Mouse (Mus musculus) heart, postnatal 25 days (tissue): ENCODE data around the gene Ppm1k. TPM values are rescaled to one million over a fixed set of nuclear protein-coding genes. Genes with fewer than 3 reads are reported as not detected.
"Not testable (repeated sequence)": the region's sequence is repeated elsewhere in the genome, so short reads cannot be mapped to it uniquely, and the experiment has no call there.

Experiments used
- DNase-seq: peaks from one replicate; pipeline ENCODE4 v3.0.0; 2022; ENCODE audit warnings: low spot score
- intact Hi-C: fragments of 180-260 bp; cut with DNase I; formaldehyde crosslinking; loops from one replicate; pipeline ENCODE4 v1.15.1; 2025
- total RNA-seq, 2 experiments: library from RNA; stranded (reverse); gene quantifications; 2 replicates each; pipeline ENCODE4 v1.2.3; 2021

Gene Ppm1k
- 10 to 100 TPM; 69.6 to 79.6 TPM for total RNA-seq

DNA sequence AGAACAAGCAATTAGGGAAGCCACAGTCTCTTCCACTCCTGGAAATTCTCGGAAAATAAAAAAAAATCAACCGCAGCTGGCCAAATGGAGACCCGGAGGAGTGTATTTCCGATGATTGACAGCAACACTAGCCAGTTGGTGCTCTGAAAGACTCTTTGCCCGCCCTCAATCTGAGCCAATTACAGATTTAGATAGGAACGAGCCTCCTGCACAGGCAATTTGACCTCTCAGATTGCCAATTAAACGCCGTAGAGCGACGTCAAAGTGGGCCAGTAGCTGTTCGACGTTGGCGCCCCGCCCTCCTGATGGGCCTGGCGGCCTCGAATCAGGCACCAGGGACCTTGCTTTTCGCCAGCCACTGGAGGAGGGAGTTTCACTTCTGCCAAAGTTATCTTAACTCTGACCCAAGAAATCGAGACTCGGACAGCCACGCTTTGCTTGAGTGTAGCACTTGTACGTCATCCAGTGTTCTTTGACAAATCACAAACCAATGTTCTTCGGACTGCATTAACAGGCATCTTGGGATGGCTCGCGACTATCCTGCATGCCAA, at the start of gene Ppm1k:
TSS of gene Ppm1k (minus strand) at position 83 of the 551 bp plus-strand sequence.
- intact Hi-C loops: loop anchor here (5.0 to 10.0 kb wide), 4 partner anchors 47 to 821 kb away; partner anchors contain the start of genes Avl9, Herc6, Lancl2 and Nt5c3
- DNase-seq: peak; percentile 100

- no peak for DNase-seq
- intact Hi-C loops: loop anchor here (5.0 kb wide), 1 partner anchor 45 kb away; the partner anchor contains the start of gene Ppm1k
Observed at GRCm38 (mm10) chr6:57582356-57582755, 47.1 kb upstream of the Ppm1k start.

DNA sequence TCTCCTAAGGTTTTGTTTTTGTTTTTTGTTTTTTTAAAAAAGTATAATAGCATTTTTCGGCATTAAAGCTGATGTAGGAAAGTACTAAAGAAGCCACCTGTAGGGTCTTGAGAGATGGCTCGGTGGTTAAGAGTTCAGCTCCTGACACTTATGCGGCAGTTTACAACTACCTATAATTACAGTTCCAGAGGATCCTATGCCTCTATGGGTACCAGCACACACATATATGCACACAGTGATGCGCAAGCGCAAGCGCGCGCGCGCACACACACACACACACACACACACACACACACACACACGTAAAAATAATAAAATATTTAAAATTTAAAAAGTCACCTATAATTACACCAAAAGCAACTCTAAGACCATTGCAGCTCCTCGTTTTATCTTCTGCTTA, 46.3 kb upstream of the Ppm1k start:
- intact Hi-C loops: loop anchor here (2.0 to 5.0 kb wide), 2 partner anchors 44 to 111 kb away; partner anchors contain the start of genes Ppm1k and Pyurf
- DNase-seq: no peak

- intact Hi-C loops: loop anchor here (2.0 to 5.0 kb wide), 2 partner anchors 44 to 112 kb away; partner anchors contain the start of genes Ppm1k and Pyurf
- DNase-seq: peak; percentile 64
Observed at GRCm38 (mm10) chr6:57580881-57581548, 45.7 kb upstream of the Ppm1k start, which contains the start of gene Herc6. TSS of gene Herc6 (plus strand) at chr6:57581000.

DNA sequence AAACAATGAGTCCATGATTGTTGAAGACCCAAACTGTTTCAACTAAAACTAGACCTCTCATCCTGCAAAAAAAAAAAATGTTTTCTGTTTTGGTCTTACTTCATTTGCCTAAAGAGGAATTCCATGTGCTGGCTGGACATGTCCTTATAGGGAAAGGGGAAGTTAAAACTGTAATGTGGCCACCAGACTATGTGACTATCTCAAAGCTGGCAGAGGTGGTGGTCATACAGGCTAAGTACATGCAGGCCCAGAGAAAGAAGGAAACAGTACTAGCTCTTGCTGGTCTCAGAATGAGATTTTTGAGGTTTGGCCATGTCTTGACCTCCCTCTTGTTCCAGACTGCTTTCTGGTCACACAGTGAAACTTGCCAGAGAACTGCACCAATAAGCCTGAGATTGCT, 36.3 kb upstream of the Ppm1k start:
- DNase-seq: no peak
- intact Hi-C loops: loop anchor here (5.0 kb wide), 1 partner anchor 764 kb away; no protein-coding TSS in a partner anchor

GRCm38 (mm10) chr6:57570170-57570974, 35.1 kb upstream of the Ppm1k start:
- intact Hi-C loops: loop anchor here (1.0 to 5.0 kb wide), 2 partner anchors 139 to 763 kb away; no protein-coding TSS in a partner anchor
- DNase-seq: no peak

DNA sequence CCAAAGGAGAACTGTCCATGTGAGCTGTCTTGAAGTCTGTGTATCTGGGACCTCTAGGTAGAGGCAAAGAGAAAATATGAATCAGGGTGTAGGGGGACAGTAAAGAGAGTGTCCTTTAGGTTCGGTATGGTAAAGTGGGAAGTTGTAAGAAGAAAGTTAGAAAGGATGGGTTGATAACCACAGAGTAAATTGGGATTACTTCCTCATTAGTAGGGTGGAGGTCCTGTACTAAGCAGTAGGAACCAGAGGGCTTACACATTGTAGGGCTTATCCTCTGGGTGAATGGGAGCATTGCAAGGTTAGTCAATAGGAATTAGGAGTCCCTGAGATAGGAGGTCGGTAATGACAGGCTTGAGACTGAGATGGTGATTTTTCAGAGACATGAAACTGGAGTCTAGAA, 32.4 kb upstream of the Ppm1k start:
- no peak for DNase-seq
- intact Hi-C loops: no loop called here

DNA sequence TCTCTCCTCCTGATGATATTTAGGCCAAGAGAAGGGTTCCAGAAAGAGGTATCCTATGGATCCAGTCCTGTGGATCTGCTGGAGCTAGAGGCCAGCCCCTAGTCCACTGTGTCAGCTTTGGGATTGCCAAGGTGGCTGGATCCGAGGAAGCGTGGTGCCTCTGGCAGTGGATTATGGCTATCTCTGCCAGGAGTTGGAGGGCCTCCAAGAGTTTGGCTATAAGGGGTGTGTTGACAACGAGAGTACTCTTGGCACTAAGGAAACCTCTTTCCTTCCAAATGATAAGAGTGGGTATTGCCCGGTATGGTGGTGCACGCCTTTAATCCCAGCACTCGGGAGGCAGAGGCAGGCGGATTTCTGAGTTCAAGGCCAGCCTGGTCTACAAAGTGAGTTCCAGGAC, 30.2 kb upstream of the Ppm1k start:
- DNase-seq: no peak
- intact Hi-C loops: no loop called here

GRCm38 (mm10) chr6:57563454-57563853, 28.2 kb upstream of the Ppm1k start:
- DNase-seq: no peak
- intact Hi-C loops: no loop called here

DNA sequence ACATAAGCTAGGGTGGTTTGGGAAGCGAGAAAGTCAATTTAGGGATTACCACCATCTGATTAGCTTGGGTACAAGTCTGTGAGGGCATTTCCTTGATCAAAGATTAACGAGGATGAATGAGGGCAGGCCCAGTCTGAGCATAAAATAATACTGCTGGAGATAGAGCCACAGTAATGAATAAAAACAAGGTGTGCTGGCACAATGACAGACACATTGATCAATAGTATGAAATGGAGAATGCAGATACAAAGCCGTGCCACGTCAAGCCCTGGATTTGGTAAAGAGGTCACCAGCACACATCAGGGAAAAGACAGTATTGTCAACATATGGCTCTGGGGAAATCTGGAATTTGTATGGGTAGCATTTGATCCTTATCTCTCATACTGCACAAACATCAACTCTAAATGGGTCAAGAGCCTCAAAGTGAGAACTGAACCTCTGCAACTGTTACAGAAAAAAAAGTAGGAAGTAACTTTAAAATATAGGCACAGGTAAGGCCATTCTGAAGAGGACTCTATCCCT, 22.6 kb upstream of the Ppm1k start:
- intact Hi-C loops: no loop called here
- DNase-seq: no peak

DNA sequence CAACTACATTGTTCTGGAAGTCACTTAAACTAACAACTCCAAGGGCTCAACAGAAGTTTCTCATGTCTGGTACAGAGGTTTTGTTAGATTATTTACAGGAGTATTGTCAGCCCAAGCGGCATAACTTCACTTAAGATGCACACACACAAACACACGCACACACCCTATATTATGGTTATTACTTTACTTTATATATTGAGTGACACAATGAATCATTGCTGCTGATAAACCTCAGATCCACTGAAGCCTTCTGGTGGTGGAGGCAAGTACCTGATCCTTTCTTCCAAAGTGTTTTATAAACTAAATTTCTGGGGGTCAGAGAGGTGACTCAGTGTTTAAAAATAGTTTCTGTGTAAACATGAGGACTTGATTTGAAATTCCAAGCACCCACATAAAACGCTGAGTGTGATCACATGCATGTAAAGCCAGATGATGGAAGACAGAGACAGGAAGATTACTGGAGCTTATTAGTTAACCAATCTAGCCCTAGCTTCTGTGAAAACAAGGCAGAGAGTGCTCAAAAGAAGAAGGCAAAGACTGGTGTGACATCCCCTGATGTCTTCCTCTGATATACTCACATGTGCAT, 16.0 kb upstream of the Ppm1k start:
- DNase-seq: no peak
- intact Hi-C loops: no loop called here

GRCm38 (mm10) chr6:57544866-57545265, 9.6 kb upstream of the Ppm1k start:
- intact Hi-C loops: no loop called here

GRCm38 (mm10) chr6:57543591-57543990, 8.3 kb upstream of the Ppm1k start:
- DNase-seq: peak; percentile 7
- intact Hi-C loops: not testable (repeated sequence)

More at GRCm38 (mm10) chr6:57544866-57545265, 9.6 kb upstream of the Ppm1k start:
- DNase-seq: peak; percentile 9

DNA sequence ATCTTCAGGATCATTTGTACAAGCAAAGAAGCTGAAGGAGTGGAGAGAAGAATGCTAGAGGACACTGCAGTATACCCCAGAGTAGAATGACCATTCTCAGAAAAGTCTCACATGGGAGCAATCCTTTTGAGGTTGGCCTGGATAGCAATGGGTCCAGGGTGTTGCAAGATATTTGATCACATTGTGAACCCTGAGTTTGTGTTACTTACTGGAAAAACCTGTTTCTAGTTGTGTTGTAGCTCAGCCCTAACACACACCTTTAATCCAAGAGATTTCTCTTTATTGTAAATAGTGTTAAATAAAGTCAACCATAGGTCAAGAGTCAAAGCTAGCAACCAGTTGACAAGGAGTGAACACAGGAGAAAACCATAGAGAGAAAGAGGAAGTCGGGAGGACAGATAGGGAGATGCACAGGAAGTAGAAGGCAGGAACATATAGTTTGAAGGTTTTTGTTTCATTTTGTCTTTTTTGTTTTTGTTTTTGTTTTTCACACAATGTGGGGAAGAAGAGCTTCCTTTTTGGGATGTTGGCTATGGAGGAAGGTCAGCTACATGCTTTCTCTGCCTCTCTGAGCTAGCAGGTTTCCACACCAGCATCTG, 6.6 kb upstream of the Ppm1k start:
- intact Hi-C loops: no loop called here
- no peak for DNase-seq

- DNase-seq: no peak
- intact Hi-C loops: no loop called here
Observed at GRCm38 (mm10) chr6:57540950-57541498, 5.8 kb upstream of the Ppm1k start.

- DNase-seq: no peak
- intact Hi-C loops: loop anchor here (5.0 to 10.0 kb wide), 4 partner anchors 44 to 823 kb away; partner anchors contain the start of genes Avl9, Herc6, Lancl2 and Nt5c3
Observed at GRCm38 (mm10) chr6:57537887-57538286, 2.6 kb upstream of the Ppm1k start.

DNA sequence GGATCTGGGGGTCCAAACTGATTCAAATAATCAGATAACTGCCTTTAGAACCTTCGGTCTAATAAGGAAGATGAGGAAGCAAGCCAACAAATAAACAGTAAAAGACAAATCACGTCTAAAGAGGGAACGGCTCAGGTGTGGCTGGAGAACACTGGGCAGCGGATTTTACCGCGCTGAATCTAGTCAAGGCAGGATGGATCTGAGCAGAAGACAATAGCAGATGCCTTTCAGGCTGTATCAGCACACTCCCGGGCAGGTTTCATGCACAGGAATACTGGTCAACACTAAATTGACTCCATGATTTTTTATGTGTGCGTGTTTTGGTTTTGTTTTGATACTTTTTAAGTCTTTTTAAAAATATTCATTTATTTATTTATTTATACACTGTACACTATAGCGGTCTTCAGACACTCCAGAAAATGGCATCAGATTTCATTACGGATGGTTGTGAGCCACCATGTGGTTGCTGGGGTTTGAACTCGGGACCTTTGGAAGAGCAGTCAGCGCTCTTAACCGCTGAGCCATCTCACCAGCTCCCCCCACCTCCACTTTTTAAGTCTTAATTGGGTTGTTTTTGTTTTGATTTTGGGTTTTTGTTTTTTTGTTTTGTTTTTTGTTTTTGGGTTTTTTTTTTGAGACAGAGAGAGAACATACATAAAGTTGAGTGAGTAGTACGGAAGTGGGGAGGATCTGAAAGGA, 852 bp upstream of the Ppm1k start:
- intact Hi-C loops: loop anchor here (5.0 to 10.0 kb wide), 4 partner anchors 46 to 821 kb away; partner anchors contain the start of genes Avl9, Herc6, Lancl2 and Nt5c3

DNA sequence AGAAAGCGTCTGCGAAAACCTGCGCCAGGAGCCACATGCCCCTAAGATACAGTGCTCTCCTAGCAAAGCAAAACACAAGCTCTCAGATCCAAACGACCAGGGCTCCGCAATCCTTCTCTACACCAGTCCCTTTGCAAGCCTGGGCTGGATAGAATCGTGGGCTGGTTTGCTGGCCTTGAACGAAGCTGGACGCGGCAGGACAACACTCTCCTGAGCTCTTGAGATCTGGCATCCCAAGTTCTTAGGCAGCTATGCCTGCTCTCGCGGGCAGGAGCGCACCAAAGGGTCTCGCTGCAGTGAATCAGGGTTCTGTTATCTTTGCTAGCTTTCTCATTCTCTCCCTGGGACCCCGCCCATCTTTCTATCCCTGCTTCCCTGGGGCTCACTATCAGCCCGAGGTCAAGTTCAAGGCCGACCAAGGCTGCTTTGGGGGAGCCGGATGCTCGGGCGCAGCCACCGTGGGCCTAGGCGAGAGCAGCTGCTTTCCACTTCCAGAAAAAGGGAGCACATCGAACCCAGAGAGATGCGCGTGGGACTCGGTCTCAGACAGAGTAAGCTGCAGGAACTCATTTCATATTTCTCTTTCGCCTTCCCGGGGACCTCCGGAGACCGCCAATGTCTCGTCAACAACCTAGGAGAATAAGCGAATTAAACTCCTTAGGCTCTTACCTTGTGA, 519 bp downstream of the Ppm1k start:
- intact Hi-C loops: loop anchor here (5.0 to 10.0 kb wide), 4 partner anchors 48 to 820 kb away; partner anchors contain the start of genes Avl9, Herc6, Lancl2 and Nt5c3
- DNase-seq: peak; percentile 12

More for the DNA sequence above, 852 bp upstream of the Ppm1k start:
- no peak for DNase-seq
